Mouse (Mus musculus): Measurements from ENCODE around the gene Olfr348. TPM values are rescaled to one million over a fixed set of nuclear protein-coding genes. Genes with fewer than 3 reads are reported as not detected.

The Olfr348 gene
- polyA plus RNA-seq (2012; rRNA removed), result not detected in 2 replicates

GRCm38 (mm10) chr2:36783976-36784375 is at the start of gene Olfr348:
Olfr348 (plus strand) TSS chr2:36784276.
- WGBS, result 65% methylated on average over 2 of the region's 2 CpGs

GRCm38 (mm10) chr2:36736226-36736625 is 47.9 kb upstream of the Olfr348 start:
- no peak for DNase-seq (ENCODE audit: low read depth, low spot score)
- 48% methylated on average over 3 of the region's 3 CpGs for WGBS

More at GRCm38 (mm10) chr2:36783976-36784375, at the start of gene Olfr348:
- DNase-seq (ENCODE audit: low read depth, low spot score), result no peak

GRCm38 (mm10) chr2:36790238-36790637 is 6.2 kb downstream of the Olfr348 start, which contains the start of gene Olfr50:
Olfr50 (plus strand) TSS chr2:36790538.
- DNase-seq (ENCODE audit: low read depth, low spot score), result no peak
- WGBS, result 76% methylated on average over 2 of the region's 2 CpGs

- DNase-seq (ENCODE audit: low read depth, low spot score), result no peak
- WGBS, result 58% methylated on average over 1 of the region's 1 CpGs
These were observed 32.9 kb downstream of the Olfr348 start, which contains the start of gene Olfr3 for GRCm38 (mm10) chr2:36816932-36817331. Olfr3 (minus strand) TSS chr2:36817032.

Other genes starting within 250 kb of the Olfr348 start
- not detected in 2 replicates for gene Olfr344, start 217.6 kb upstream of the Olfr348 start, polyA plus RNA-seq (2012; rRNA removed)
- gene Olfr345, start 144.2 kb upstream of the Olfr348 start, polyA plus RNA-seq (2012; rRNA removed), result not detected in 2 replicates
- not detected in 2 replicates for gene Olfr346, start 98.5 kb upstream of the Olfr348 start, polyA plus RNA-seq (2012; rRNA removed)
- not detected in 2 replicates for gene Olfr347, start 52.4 kb upstream of the Olfr348 start, polyA plus RNA-seq (2012; rRNA removed)
- not detected in 2 replicates for gene Olfr50, start 6.3 kb downstream of the Olfr348 start, polyA plus RNA-seq (2012; rRNA removed)
- not detected in 2 replicates for gene Olfr3, start 32.8 kb downstream of the Olfr348 start, polyA plus RNA-seq (2012; rRNA removed)
- not detected in 2 replicates for gene Olfr350, start 62.0 kb downstream of the Olfr348 start, polyA plus RNA-seq (2012; rRNA removed)
- gene Olfr351, start 78.4 kb downstream of the Olfr348 start, polyA plus RNA-seq (2012; rRNA removed), result not detected in 2 replicates
- gene Olfr352, start 84.2 kb downstream of the Olfr348 start, polyA plus RNA-seq (2012; rRNA removed), result not detected in 2 replicates
- gene Olfr353, start 108.7 kb downstream of the Olfr348 start, polyA plus RNA-seq (2012; rRNA removed), result not detected in 2 replicates
- gene Olfr354, start 121.4 kb downstream of the Olfr348 start, polyA plus RNA-seq (2012; rRNA removed), result not detected in 2 replicates
- gene Olfr355, start 144.6 kb downstream of the Olfr348 start, polyA plus RNA-seq (2012; rRNA removed), result not detected in 2 replicates
- not detected in 2 replicates for gene Olfr356, start 152.8 kb downstream of the Olfr348 start, polyA plus RNA-seq (2012; rRNA removed)
- gene Olfr357, start 209.6 kb downstream of the Olfr348 start, polyA plus RNA-seq (2012; rRNA removed), result not detected in 2 replicates
- gene Olfr358, start 225.1 kb downstream of the Olfr348 start, polyA plus RNA-seq (2012; rRNA removed), result not detected in 2 replicates